Mouse (Mus musculus): ENCODE results near the gene Ncl.

Ncl gene

GRCm38 (mm10) chr1:86358906-86359797, at the start of gene Ncl:
Ncl (minus strand) TSS chr1:86359400.
- DNase-seq (ENCODE audit: low spot score) = peak; percentile 99

DNA sequence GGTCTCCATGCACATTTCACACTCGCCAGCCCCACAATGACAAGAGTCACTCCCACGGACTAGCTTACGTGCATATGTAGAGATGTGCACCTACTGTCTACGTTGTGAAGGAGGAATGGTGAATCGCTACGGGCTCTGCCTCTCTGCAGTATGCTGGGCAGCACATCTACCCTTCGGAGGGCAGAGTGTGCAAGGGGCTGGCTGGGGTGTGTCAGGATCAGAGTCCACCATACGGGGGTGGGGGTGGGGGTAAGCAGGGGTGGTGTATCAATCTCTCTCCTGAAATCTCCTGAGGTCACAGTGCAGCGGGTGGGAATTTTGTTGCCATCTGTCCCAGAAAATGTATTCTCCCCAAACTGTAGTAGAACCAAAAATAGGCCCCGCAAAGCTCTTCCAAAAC, 49.3 kb upstream of the Ncl start:
- no peak for DNase-seq (ENCODE audit: low spot score)

DNA sequence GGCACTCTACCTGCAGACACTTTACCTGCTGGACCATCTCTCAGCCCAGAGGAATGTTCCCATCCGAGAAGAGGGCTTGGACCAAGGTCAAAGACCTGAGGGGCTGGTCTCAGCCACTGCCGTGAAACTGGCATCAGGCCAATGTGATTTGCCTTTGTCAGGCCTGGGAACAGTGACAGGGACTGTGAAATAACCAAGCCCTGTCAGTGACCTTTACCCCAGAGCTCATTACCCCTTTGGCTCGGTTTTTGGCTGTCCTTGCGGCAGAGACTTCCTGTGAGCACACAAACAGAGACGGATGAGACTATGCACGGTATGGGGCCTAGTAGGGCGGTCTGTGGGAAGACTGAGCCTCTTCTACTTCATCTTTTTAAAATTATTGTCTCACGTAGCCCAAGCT, 47.7 kb upstream of the Ncl start:
- DNase-seq (ENCODE audit: low spot score) = peak; percentile 17

- no peak for DNase-seq (ENCODE audit: low spot score)
These were observed 47.1 kb upstream of the Ncl start for GRCm38 (mm10) chr1:86406313-86406712.

- DNase-seq (ENCODE audit: low spot score) = no peak
These were observed 45.6 kb upstream of the Ncl start for GRCm38 (mm10) chr1:86404834-86405233.

- DNase-seq (ENCODE audit: low spot score) = no peak
These were observed 41.0 kb upstream of the Ncl start for GRCm38 (mm10) chr1:86400096-86400754.

GRCm38 (mm10) chr1:86399322-86399721, 40.1 kb upstream of the Ncl start:
- DNase-seq (ENCODE audit: low spot score) = no peak

DNA sequence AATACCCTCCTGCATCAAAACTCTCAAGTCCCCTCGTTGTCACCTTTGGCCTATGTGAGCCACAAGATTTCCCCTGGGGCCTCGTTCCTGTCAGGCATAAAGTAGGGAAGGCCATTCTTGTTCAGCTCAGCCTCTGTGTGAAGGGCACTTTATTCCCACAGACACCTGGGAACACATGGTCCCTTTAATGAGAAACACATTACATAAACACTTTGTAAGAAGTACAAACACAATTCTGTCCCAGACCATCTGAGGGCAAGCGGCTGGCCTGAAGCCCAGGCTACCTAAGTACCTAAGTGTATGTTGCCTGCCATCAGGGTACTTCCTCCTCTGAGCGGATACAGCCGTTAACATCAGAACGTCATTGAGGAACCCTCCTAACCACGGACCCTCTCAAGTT, 39.0 kb upstream of the Ncl start:
- DNase-seq (ENCODE audit: low spot score) = no peak

DNA sequence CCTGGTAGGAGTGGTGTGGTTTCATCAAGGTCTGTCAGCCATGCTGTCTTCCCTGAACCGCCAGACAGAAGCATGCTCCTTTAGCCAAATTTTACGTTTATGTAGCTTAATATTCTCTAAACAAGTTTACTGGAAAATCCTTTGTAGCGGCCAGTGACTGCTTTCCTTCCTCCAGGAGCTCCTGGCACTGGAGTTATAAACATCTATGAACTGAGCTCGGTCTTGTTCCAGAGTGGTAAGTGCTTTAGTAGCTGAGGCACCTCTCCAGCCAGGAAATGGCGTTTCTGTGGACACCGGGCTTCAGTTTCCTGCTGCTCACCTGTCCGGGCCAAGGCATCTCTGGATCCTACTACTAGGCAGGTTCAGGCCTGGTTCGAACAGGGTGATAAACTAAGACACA, 38.4 kb upstream of the Ncl start:
- DNase-seq (ENCODE audit: low spot score) = no peak

- no peak for DNase-seq (ENCODE audit: low spot score)
These were observed 36.7 kb upstream of the Ncl start for GRCm38 (mm10) chr1:86395897-86396296.

DNA sequence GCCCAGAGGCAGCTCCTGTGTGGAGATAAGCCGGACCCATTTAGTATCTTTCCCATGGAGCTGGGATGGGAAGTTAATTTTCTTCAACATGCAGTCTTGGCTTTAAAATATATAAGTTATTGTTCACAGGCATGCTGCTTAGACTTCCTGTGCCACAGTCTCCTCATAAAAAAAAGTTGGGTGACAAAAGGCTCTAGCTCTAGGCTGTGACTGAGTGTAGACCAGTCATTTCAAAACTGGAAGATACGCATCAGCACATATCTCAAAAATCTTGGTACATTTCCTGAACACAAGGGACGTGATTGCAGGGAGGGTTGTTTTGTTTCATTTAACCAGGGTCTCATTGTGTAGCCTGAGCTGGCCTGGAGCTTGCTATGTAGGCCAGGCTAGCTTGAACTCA, 35.0 kb upstream of the Ncl start:
- DNase-seq (ENCODE audit: low spot score) = no peak

- DNase-seq (ENCODE audit: low spot score) = no peak
These were observed 34.0 kb upstream of the Ncl start for GRCm38 (mm10) chr1:86393219-86393618.

DNA sequence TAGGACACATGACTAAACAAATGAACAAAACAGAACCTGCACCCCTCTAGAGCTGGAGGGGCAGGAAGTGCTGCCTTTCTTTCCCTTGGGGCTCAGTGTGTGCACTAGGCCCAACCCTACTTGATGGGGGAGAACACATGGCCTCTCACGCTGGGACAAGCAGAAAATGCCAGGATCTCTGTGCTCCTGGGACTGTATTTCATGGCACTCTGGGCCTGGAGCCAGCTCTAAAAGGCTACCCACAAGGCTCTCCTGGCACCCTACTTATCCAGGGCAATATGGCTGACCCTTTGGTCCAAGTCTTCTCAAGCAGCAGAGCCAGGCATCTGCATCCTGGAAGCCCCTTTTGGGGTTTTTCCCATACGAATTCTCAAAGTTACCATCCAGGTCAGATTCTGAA, 32.2 kb upstream of the Ncl start:
- DNase-seq (ENCODE audit: low spot score) = no peak

DNA sequence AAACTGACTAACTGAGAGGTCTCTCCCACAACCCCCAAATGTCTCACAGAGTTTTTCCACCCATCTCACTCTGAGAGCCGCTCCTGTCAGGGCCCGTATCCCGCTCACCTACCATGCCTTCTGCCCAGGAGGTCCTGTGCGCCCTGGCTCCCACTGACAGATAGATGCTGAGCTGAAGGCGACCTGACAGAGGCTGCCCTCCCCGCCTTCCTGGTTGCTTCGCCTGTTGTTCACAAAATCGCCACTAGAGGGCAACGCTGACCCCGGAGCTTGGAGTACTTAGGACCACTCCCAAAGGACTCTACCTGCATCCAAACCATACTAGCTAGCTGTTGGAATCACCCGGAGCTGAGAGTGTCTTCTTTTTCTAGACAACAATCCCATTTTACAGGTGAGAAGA, 30.0 kb upstream of the Ncl start:
- DNase-seq (ENCODE audit: low spot score) = peak; percentile 60

GRCm38 (mm10) chr1:86381027-86381426, 21.8 kb upstream of the Ncl start:
- DNase-seq (ENCODE audit: low spot score) = peak; percentile 10

DNA sequence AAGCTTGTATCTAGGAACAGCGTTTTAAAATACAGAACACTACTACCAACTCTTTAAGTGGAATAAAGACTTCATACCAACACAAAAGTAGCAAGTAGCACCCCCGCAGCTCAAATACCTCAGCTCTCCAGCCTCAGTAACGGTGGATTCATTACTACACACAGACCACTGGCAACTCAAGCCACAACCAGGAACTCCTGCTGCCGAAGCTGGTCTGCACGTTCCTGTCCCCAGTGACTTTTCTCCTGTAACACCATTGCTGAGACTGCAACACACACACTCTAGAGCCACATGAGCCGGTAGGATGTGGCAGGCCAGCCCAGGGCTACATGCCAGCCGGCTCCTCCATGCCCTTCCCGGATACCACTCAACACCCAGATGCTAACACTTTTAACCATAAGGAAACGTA, 20.0 kb upstream of the Ncl start:
- DNase-seq (ENCODE audit: low spot score) = no peak

GRCm38 (mm10) chr1:86378662-86379061, 19.5 kb upstream of the Ncl start:
- no peak for DNase-seq (ENCODE audit: low spot score)

DNA sequence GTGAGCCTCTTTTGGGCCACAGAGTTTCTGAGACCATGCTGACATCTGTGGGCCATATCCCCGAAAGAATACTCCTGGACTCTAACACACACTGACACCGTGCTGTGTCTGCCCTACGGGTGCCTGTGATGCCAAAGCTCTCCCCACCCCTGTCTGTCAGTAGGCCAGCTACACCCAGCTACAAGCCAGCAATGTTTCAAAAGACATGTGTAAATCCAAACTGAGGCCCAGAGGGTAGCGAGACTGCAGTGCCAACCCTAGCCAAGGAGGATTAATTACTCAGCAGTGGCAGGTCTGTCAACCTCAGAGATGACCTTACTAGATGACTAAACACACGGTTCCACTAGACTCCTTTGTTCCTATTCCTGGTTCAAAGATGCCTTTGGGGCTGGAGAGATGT, 17.2 kb upstream of the Ncl start:
- no peak for DNase-seq (ENCODE audit: low spot score)

- DNase-seq (ENCODE audit: low spot score) = peak; percentile 9
These were observed 12.8 kb upstream of the Ncl start for GRCm38 (mm10) chr1:86371997-86372396.

DNA sequence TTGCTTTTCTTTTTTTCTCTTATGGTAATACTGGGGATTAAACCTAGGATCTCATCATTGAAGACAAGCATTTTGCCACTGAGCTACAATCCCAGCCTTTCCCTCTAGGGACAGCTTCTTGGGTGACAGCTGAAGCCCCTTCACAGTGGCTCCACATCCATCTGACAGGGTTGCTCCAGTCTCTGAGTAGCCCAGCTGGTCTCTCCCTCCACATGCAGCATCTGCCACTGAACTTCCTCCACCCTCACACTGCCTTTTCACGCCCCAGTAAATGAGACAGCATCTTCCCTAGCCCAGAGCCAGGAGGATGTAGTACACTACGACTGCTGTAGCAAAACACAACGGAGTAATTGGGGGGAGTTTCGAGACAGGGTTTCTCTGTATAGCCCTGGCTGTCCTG, 8.9 kb upstream of the Ncl start:
- no peak for DNase-seq (ENCODE audit: low spot score)

GRCm38 (mm10) chr1:86363671-86364070, 4.5 kb upstream of the Ncl start:
- peak; percentile 27 for DNase-seq (ENCODE audit: low spot score)

- DNase-seq (ENCODE audit: low spot score) = no peak
These were observed 2.8 kb upstream of the Ncl start for GRCm38 (mm10) chr1:86361852-86362615.

GRCm38 (mm10) chr1:86360441-86360840, 1.2 kb upstream of the Ncl start:
- DNase-seq (ENCODE audit: low spot score) = peak; percentile 29

Data from yolk sac, embryonic 10.5 days (tissue).